Comparison of ENCODE assay signal across 8 mouse cellular contexts in the genomic region with DNA sequence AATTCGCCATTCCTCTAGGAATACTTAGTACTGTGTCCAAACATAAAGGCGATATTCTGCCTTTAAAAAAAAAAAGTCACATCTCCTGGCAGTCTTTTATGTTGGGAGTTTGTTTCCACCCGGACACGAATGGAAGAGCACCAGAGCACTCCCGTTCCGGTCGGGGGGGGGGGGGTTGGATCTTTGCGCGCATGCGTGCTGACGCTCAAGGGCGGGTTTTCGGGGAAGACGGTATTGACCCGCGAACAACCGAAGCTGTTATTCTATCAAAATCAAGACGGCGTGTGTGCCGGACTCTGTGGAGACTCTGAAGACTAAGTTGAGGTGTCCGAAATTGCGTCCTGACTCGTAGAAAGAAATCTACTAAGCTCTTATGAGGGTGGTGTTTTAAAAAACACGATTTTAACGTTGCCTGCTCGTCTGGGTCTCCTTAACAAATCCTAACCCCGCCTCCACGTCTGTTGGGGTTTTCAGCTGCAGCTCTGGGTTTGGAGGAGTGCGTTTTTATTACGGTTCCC. TPM values are rescaled to one million over a fixed set of nuclear protein-coding genes. Genes with fewer than 3 reads are reported as not detected.
DNase-seq lines count a peak whose midpoint lies in the region; ATAC-seq lines count a peak whose summit lies in the region.

No protein-coding gene starts in this region.

- ATAC-seq in megakaryocyte-erythroid progenitor cell, adult 5-6 weeks (replicated peaks; ENCODE audit: low FRiP score, low TSS enrichment, poor library complexity, severe bottlenecking) = peak; percentile 61

- intact Hi-C loops in left cerebral cortex, postnatal 10 days (cut with DNase I) = no loop called here

- DNase-seq in adipocyte (ENCODE audit: low spot score) = peak; percentile 92
- peak; percentile 92 for DNase-seq in embryo, embryonic 10 days (ENCODE audit: low spot score)
- peak; percentile 85 for DNase-seq in gastrocnemius, postnatal 10 days
- peak; percentile 98 for DNase-seq in induced T-regulatory cell, adult 2 months (ENCODE audit: low read depth)
- peak; percentile 72 to 90 for DNase-seq in left cerebral cortex, postnatal 10 days (ENCODE audit: extremely low spot score in 1 of 2, low spot score in 2 of 2)
- peak; percentile 43 to 53 for DNase-seq in right cerebral cortex, postnatal 36 days (ENCODE audit: low spot score in 2 of 2)
- peak; percentile 92 for DNase-seq in yolk sac, embryonic 10.5 days (ENCODE audit: low spot score)

RNA-seq across cellular contexts. Expression of a gene that starts 0.4 kb away (rescaled TPM):
- 1 to 10 TPM; 3.0 to 4.9 TPM for total RNA-seq in gastrocnemius, postnatal 10 days (2021)
- 1 to 10 TPM; 5.7 to 6.6 TPM for total RNA-seq in left cerebral cortex, postnatal 10 days (2021)
- total RNA-seq in megakaryocyte-erythroid progenitor cell, adult 5-6 weeks (2014; fragmentation: Nextera tagmentation) = 17.9 and 23.2 TPM in 2 replicates
- 12.2 and 14.7 TPM in 2 replicates for total RNA-seq in megakaryocyte-erythroid progenitor cell, adult 5-6 weeks (2017)

RNA-seq across cellular contexts. Expression of a gene that starts 0.5 kb away (rescaled TPM):
- total RNA-seq in gastrocnemius, postnatal 10 days (2021) = 10 to 100 TPM; 26.7 to 32.8 TPM
- total RNA-seq in left cerebral cortex, postnatal 10 days (2021) = 10 to 100 TPM; 64.8 to 74.0 TPM
- total RNA-seq in megakaryocyte-erythroid progenitor cell, adult 5-6 weeks (2014; fragmentation: Nextera tagmentation) = 113 and 144 TPM in 2 replicates
- total RNA-seq in megakaryocyte-erythroid progenitor cell, adult 5-6 weeks (2017) = 93.4 and 95.5 TPM in 2 replicates

RNA-seq across cellular contexts. Expression of a gene that starts 25.8 kb away (rescaled TPM):
- total RNA-seq in gastrocnemius, postnatal 10 days (2021) = not detected
- not detected for total RNA-seq in left cerebral cortex, postnatal 10 days (2021)
- total RNA-seq in megakaryocyte-erythroid progenitor cell, adult 5-6 weeks (2014; fragmentation: Nextera tagmentation) = not detected in 2 replicates
- total RNA-seq in megakaryocyte-erythroid progenitor cell, adult 5-6 weeks (2017) = not detected in 2 replicates

Comparison
In these comparisons a context has a peak if more than half of its experiments do, and no peak if none do; other contexts are left out.
1. Peak in every context shown above with its lines: DNase-seq and ATAC-seq.
2. DNase-seq: peak in every context shown above with its lines; median percentile 98 in induced T-regulatory cell, adult 2 months; 92 in adipocyte; 92 in embryo, embryonic 10 days; 92 in yolk sac, embryonic 10.5 days; 85 in gastrocnemius, postnatal 10 days; 81 in left cerebral cortex, postnatal 10 days; 48 in right cerebral cortex, postnatal 36 days.